Mouse (Mus musculus) lung, postnatal 0 days (tissue): ENCODE results near the gene Cadm2.

Experiments used
- CTCF ChIP-seq: IDR thresholded peaks from 2 replicates; pipeline ENCODE4 v1.5.1; 2016; ENCODE audit warnings: antibody characterized with exemption, mild to moderate bottlenecking
- EP300 ChIP-seq: IDR thresholded peaks from 2 replicates; pipeline ENCODE4 v1.6.1; 2016; ENCODE audit warnings: antibody characterized with exemption, mild to moderate bottlenecking, control low read depth

GRCm38 (mm10) chr16:66892359-66892758 is 728.3 kb downstream of the Cadm2 start:
- TF ChIP-seq CTCF = no peak
- no peak for TF ChIP-seq EP300
